Mouse (Mus musculus) bone marrow macrophage, adult 2 months (primary cell): ENCODE measurements around the gene Crip3. TPM values are rescaled to one million over a fixed set of nuclear protein-coding genes. Genes with fewer than 3 reads are reported as not detected.

ENCODE experiments used
- H3K27ac ChIP-seq: 2 replicates; pipeline ENCODE4 v1.5.1; 2012; ENCODE audit warnings: low read depth, low read length; ENCODE audit not compliant: insufficient read depth
- H3K4me1 ChIP-seq: 2 replicates; pipeline ENCODE4 v1.6.1; 2012; ENCODE audit warnings: low read length; ENCODE audit not compliant: control insufficient read depth, insufficient read depth
- H3K4me3 ChIP-seq: 2 replicates; pipeline ENCODE4 v1.5.1; 2012; ENCODE audit warnings: mild to moderate bottlenecking, low read length, moderate library complexity; ENCODE audit not compliant: insufficient read depth
- CTCF ChIP-seq: IDR thresholded peaks from 2 replicates; pipeline ENCODE4 v1.5.1; 2012; ENCODE audit warnings: low read depth, mild to moderate bottlenecking, low read length, moderate library complexity
- POLR2A ChIP-seq: IDR thresholded peaks from 2 replicates; pipeline ENCODE4 v1.6.1; 2012; ENCODE audit warnings: mild to moderate bottlenecking, low read depth, low read length, borderline replicate concordance
- polyA plus RNA-seq: library from polyadenylated mRNA; stranded (reverse); fragments of >200 nt; gene quantifications from 2 replicates; pipeline ENCODE4 v1.2.4, GENCODE M21; 2012; ENCODE audit not compliant: missing spikeins, insufficient read depth, insufficient read length

Crip3 gene
- polyA plus RNA-seq, 1 experiment, result not detected

GRCm38 (mm10) chr17:46433627-46434026 lies 4.9 kb downstream of the Crip3 start:
- no peak overlapping the region for H3K27ac ChIP-seq
- peak overlapping the region; percentile 17; the same call in 1 of the 2 replicates for H3K4me3 ChIP-seq
- H3K4me1 ChIP-seq, result peaks cover 7% of the 10 kb centered on the region
- TF ChIP-seq POLR2A (no peak), CTCF (no peak)

GRCm38 (mm10) chr17:46436672-46437366 lies 8.1 kb downstream of the Crip3 start:
- no peak for TF ChIP-seq POLR2A
- TF ChIP-seq CTCF, result no peak
- Histone ChIP-seq H3K4me3 (no peak overlapping the region), H3K27ac (no peak overlapping the region), H3K4me1 (peaks cover 2% of the 10 kb centered on the region)

- Histone ChIP-seq H3K4me1 (no peaks in the 10 kb centered on the region), H3K27ac (no peak within 1 kb of the TSS), H3K4me3 (no peak within 1 kb of the TSS)
- no peak for TF ChIP-seq POLR2A
- TF ChIP-seq CTCF, result no peak
Measured at GRCm38 (mm10) chr17:46438298-46438873, 9.7 kb downstream of the Crip3 start, which contains the start of gene Slc22a7. Gene Slc22a7 (minus strand): TSS chr17:46438457.

GRCm38 (mm10) chr17:46439176-46439575 lies 10.4 kb downstream of the Crip3 start:
- no peak for TF ChIP-seq POLR2A
- TF ChIP-seq CTCF, result no peak
- Histone ChIP-seq H3K27ac (no peak overlapping the region), H3K4me3 (no peak overlapping the region), H3K4me1 (no peaks in the 10 kb centered on the region)

- H3K4me1 ChIP-seq, result no peaks in the 10 kb centered on the region
- H3K4me3 ChIP-seq, result no peak overlapping the region
- TF ChIP-seq POLR2A (no peak), CTCF (no peak)
- H3K27ac ChIP-seq, result no peak overlapping the region
Measured at GRCm38 (mm10) chr17:46444839-46445579, 16.3 kb downstream of the Crip3 start.

- Histone ChIP-seq H3K27ac (no peak overlapping the region), H3K4me3 (no peak overlapping the region), H3K4me1 (no peaks in the 10 kb centered on the region)
- TF ChIP-seq CTCF (no peak), POLR2A (no peak)
Measured at GRCm38 (mm10) chr17:46446264-46446663, 17.5 kb downstream of the Crip3 start.

GRCm38 (mm10) chr17:46452683-46453082 lies 24.0 kb downstream of the Crip3 start:
- H3K4me3 ChIP-seq, result no peak overlapping the region
- no peak for TF ChIP-seq POLR2A
- TF ChIP-seq CTCF, result no peak
- H3K4me1 ChIP-seq, result no peaks in the 10 kb centered on the region
- H3K27ac ChIP-seq, result no peak overlapping the region

GRCm38 (mm10) chr17:46453302-46453948 lies 24.7 kb downstream of the Crip3 start:
- no peak for TF ChIP-seq POLR2A
- TF ChIP-seq CTCF, result no peak
- Histone ChIP-seq H3K4me3 (no peak overlapping the region), H3K27ac (no peak overlapping the region), H3K4me1 (no peaks in the 10 kb centered on the region)

- TF ChIP-seq POLR2A (no peak), CTCF (no peak)
- H3K27ac ChIP-seq, result no peak overlapping the region
- H3K4me3 ChIP-seq, result no peak overlapping the region
- H3K4me1 ChIP-seq, result no peaks in the 10 kb centered on the region
Measured at GRCm38 (mm10) chr17:46453970-46454411, 25.3 kb downstream of the Crip3 start.

- no peak for TF ChIP-seq POLR2A
- TF ChIP-seq CTCF, result no peak
- H3K27ac ChIP-seq, result no peak overlapping the region
- H3K4me1 ChIP-seq, result no peaks in the 10 kb centered on the region
- H3K4me3 ChIP-seq, result no peak overlapping the region
Measured at GRCm38 (mm10) chr17:46454539-46454938, 25.8 kb downstream of the Crip3 start.
